Mouse (Mus musculus) liver, postnatal 0 days (tissue): Measurements from ENCODE around the gene Ccdc50. TPM values are rescaled to one million over a fixed set of nuclear protein-coding genes. Genes with fewer than 3 reads are reported as not detected.

Source experiments
- ATAC-seq: fragments of 200-750 bp; cut with Nextera tagmentation; 2 replicates; pipeline ENCODE4 v1.8.0; 2017; ENCODE audit warnings: mild to moderate bottlenecking, moderate library complexity
- DNase-seq: peaks from one replicate; pipeline ENCODE4 v3.0.0-alpha.2; 2016
- H3K27ac ChIP-seq: fragments of 300-500 bp; sonication (generic); 2 replicates; pipeline ENCODE4 v1.5.1; 2014; ENCODE audit warnings: antibody characterized with exemption, moderate library complexity, mild to moderate bottlenecking, low read depth
- H3K27me3 ChIP-seq: fragments of 300-500 bp; sonication (generic); 2 replicates; pipeline ENCODE4 v1.6.1; 2014; ENCODE audit warnings: low read length, control low read depth, mixed read lengths; ENCODE audit not compliant: insufficient read depth
- H3K36me3 ChIP-seq: fragments of 300-500 bp; sonication (generic); replicated peaks from 2 replicates; pipeline ENCODE4 v1.6.1; 2014; ENCODE audit warnings: mild to moderate bottlenecking, control low read depth, low read length, moderate library complexity, mixed read lengths; ENCODE audit not compliant: insufficient read depth
- H3K4me1 ChIP-seq: fragments of 300-500 bp; sonication (generic); 2 replicates; pipeline ENCODE4 v1.6.1; 2014; ENCODE audit warnings: antibody characterized with exemption, mild to moderate bottlenecking, control low read depth; ENCODE audit not compliant: insufficient read depth
- H3K4me2 ChIP-seq: fragments of 300-500 bp; sonication (generic); 2 replicates; pipeline ENCODE4 v1.6.1; 2014; ENCODE audit warnings: low read depth, mild to moderate bottlenecking, low read length, moderate library complexity, mixed read lengths
- H3K4me3 ChIP-seq: fragments of 300-500 bp; sonication (generic); 2 replicates; pipeline ENCODE4 v1.5.1; 2014; ENCODE audit warnings: low read depth, low read length
- H3K9ac ChIP-seq: fragments of 300-500 bp; sonication (generic); replicated peaks from 2 replicates; pipeline ENCODE4 v1.6.1; 2014; ENCODE audit warnings: mild to moderate bottlenecking, moderate library complexity
- H3K9me3 ChIP-seq: fragments of 300-500 bp; sonication (generic); 2 replicates; pipeline ENCODE4 v1.6.1; 2016; ENCODE audit warnings: mild to moderate bottlenecking, control low read depth, low read length, mixed read lengths
- CTCF ChIP-seq: sonication (generic); IDR thresholded peaks from 2 replicates; pipeline ENCODE4 v1.5.1; 2016; ENCODE audit warnings: antibody characterized with exemption, low read depth
- EP300 ChIP-seq: IDR thresholded peaks from 2 replicates; pipeline ENCODE4 v1.6.1; 2016; ENCODE audit warnings: antibody characterized with exemption, low read depth, mild to moderate bottlenecking
- WGBS: fragments of 180-500 bp; shearing (Covaris S2); extraction: QIAGEN DNeasy Blood & Tissue Kit; methylation state at CpG from one replicate; pipeline ENCODE4 v1.1.7; 2014; ENCODE audit not compliant: insufficient replicate concordance; 5-methylcytosine and 5-hydroxymethylcytosine counted together
- polyA plus RNA-seq: library from polyadenylated mRNA; unstranded; fragments of >200 nt; fragmentation: Nextera tagmentation; extraction: Ambion mirVana; gene quantifications from 2 replicates; pipeline ENCODE4 v1.2.1, GENCODE M21; 2015

Gene Ccdc50
- polyA plus RNA-seq, 1 experiment from 2014 or later, result 10.3 TPM

GRCm38 (mm10) chr16:27471389-27471788 is 82.7 kb downstream of the Ccdc50 start:
- H3K36me3 ChIP-seq, result no peaks in the 10 kb centered on the region
- TF ChIP-seq EP300 (no peak), CTCF (no peak)
- H3K9me3 ChIP-seq, result no peaks in the 10 kb centered on the region
- DNase-seq (no peak), ATAC-seq (no peak)
- WGBS, result 72% methylated on average over 6 of the region's 6 CpGs
- H3K4me1 ChIP-seq, result no peaks in the 10 kb centered on the region
- H3K9ac ChIP-seq, result no peak overlapping the region
- H3K27ac ChIP-seq, result no peak overlapping the region
- no peak overlapping the region for H3K4me2 ChIP-seq
- no peak overlapping the region for H3K4me3 ChIP-seq
- H3K27me3 ChIP-seq, result no peaks in the 10 kb centered on the region

GRCm38 (mm10) chr16:27483834-27484233 is 95.2 kb downstream of the Ccdc50 start:
- no peak for DNase-seq
- TF ChIP-seq CTCF (no peak), EP300 (no peak)
- Histone ChIP-seq H3K4me1 (no peaks in the 10 kb centered on the region), H3K27ac (no peak overlapping the region), H3K9ac (no peak overlapping the region), H3K27me3 (no peaks in the 10 kb centered on the region), H3K4me2 (no peak overlapping the region), H3K4me3 (no peak overlapping the region), H3K9me3 (no peaks in the 10 kb centered on the region), H3K36me3 (no peaks in the 10 kb centered on the region)
- WGBS, result 60% methylated on average over 1 of the region's 1 CpGs
- ATAC-seq, result no peak

Other genes with a start within 250 kb of the Ccdc50 start
- not detected in 2 replicates for gene Ostn, start 81.4 kb upstream of the Ccdc50 start, polyA plus RNA-seq
- gene Uts2b, start 18.6 kb upstream of the Ccdc50 start, polyA plus RNA-seq, result not detected in 2 replicates